Mouse (Mus musculus) mature B cell (primary cell): Measurements from ENCODE around the gene Nub1.

Experiments
- in situ Hi-C: fragments of 300-500 bp; cut with MboI; formaldehyde crosslinking; loops from 2 replicates; pipeline ENCODE4 v1.14.3; 2019

Nub1 gene

GRCm38 (mm10) chr5:24696704-24697103 lies 11.4 kb downstream of the Nub1 start:
- in situ Hi-C loops, result no loop called here

GRCm38 (mm10) chr5:24701271-24701670 lies 15.9 kb downstream of the Nub1 start:
- in situ Hi-C loops, result no loop called here

DNA sequence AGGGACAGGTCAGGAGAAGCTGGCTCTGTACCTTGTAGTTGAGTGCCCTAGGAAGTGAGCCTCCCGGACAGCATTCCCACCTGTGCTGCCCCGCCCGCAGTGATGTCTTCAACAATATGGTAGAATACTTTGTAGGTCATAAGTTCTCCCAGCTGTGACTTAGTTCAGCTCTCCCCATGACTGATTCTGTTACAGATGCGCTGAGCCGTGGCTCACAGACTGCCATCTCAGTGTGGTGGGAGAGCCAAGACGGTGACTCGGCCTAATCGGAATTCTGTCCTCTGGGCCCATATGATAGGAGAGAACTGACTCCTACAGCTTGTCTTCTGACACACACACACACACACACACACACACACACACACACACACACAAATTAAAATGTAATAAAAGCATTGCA lies 19.3 kb downstream of the Nub1 start:
- in situ Hi-C loops, result no loop called here

GRCm38 (mm10) chr5:24709962-24710361 lies 24.6 kb downstream of the Nub1 start:
- in situ Hi-C loops, result no loop called here

DNA sequence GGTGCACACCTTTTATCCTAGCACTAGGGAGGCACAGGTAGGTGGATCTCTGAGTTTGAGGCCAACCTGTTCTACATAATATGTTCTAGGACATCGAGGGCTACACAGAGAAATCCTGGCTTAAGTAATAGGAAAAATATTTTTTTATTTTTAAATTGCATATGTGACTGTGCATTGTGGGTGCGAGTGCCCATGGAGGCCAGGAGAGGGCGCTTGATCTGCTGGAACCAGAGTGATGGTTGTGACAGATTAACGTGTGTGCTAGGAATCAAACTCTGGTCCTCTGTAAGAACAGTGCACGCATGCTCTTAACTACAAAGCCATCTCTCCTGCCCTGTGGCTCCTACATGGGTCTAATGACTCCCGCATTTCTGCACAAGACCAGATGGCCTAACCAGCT lies 26.3 kb downstream of the Nub1 start:
- in situ Hi-C loops, result no loop called here

GRCm38 (mm10) chr5:24713199-24713598 lies 27.9 kb downstream of the Nub1 start:
- in situ Hi-C loops, result no loop called here

DNA sequence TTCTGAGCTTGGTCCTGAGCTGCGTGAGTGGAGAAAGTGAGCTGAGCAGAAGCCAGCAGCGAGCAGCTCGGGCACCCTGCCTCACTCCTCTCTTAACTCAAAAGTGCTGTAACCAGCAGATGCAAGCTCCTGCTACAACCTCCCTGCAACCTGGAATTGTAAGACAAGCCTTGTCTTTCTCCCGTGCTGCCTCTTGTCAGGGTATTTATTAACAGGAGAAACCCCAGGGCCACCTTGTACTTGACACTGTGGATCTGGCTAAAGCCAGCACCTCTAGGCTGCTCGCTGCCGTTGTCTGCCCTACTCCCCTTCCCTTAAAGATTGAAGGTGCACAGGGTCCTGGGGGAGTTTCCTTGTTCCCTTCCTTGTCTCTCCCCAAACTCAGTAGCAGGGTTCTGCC lies 28.7 kb downstream of the Nub1 start:
- in situ Hi-C loops, result no loop called here

DNA sequence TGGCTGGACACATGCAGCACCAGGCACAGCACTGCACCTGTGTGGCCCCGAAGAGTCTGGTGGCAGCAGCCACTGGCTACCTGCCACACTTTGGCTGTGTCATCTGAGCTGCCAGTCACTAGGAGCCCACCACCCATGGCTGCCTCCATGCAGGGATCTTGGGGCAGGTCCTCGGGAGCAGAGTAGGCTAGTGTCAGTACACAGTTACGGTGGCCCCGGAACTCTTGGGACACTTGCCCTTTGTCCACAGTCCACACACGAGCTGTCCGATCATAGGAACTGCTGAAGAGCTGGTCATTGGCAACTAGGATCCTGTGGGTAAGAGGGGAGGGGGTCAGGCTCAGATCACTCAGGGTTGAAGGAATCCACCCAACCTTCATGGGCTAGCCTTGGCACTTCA lies 32.7 kb downstream of the Nub1 start:
- in situ Hi-C loops, result no loop called here

DNA sequence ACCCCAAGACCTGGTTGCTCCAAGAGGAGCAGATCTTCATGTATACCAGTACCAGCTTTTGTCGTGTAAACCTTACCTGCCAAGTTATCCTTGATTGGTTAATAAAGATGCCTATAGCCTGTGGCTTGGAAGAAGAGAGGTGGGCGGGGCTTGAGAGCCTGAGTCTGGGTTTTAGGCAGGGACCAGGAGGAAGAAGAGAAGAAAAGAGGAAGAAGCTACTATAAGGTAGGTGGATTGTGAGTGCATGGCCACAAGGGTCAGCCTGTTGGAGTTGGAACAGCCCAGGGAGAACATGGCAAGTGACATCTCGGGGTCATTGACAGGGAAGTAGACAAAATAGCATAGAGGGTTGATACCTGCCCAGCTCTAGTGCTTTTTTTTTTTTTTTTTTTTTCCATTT lies 34.5 kb downstream of the Nub1 start:
- in situ Hi-C loops, result no loop called here

DNA sequence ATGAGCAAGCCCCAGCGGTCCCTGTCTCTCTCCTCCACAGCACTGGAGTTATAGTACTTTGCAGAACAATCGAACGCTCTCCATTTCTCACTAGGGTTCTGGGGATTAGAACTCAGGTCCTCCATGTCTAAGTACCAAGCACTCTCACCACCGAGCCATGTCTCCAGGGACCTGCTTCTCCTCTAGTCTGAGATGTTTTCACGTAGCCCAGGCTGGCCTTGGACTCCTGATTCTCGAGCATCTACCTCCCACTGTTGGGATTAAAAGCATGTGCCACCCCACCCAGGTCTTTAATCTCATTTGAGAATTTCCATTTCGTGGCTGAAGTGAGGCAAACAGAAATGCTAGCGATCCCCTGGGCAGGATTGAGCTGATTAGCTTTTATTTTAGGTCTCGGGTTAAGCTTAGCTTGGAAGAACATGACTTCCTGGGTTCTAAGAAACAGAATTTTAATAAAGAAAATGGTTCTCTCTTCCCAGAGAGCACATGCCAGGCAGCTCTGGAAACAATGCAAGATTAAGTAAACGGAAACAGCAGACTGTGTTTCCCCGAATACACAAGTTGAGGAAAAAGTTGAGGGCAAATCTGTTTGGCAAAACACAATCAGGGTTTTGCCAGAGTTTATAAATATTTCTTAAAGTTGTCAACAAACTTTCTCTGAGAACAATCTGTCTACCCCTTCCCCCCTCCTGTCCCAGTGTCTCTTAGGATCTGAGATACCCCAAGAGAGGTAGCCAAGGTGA lies 38.4 kb downstream of the Nub1 start:
- in situ Hi-C loops, result no loop called here

GRCm38 (mm10) chr5:24724270-24724634 lies 38.9 kb downstream of the Nub1 start:
- in situ Hi-C loops, result no loop called here

DNA sequence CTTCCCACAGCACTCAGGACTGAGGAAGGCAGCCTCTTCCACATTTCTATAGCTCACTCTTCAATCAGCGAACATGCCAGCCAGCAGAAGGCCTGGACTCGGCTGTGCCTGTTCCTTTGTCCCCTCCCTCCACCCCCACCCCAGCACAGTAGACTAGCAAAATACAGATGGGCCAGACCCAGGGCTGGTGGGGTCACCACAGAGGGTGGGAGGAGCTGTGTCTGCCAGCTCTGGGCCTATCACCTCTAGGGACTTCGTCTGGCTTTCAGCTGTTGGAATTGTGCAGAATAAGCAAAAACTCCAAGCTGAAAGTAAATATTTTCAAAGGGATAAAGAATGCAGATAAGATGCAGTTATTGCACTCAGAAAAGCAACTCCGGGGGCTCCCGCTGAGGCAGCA lies 39.5 kb downstream of the Nub1 start:
- in situ Hi-C loops, result no loop called here

GRCm38 (mm10) chr5:24725897-24726296 lies 40.6 kb downstream of the Nub1 start:
- in situ Hi-C loops, result no loop called here

DNA sequence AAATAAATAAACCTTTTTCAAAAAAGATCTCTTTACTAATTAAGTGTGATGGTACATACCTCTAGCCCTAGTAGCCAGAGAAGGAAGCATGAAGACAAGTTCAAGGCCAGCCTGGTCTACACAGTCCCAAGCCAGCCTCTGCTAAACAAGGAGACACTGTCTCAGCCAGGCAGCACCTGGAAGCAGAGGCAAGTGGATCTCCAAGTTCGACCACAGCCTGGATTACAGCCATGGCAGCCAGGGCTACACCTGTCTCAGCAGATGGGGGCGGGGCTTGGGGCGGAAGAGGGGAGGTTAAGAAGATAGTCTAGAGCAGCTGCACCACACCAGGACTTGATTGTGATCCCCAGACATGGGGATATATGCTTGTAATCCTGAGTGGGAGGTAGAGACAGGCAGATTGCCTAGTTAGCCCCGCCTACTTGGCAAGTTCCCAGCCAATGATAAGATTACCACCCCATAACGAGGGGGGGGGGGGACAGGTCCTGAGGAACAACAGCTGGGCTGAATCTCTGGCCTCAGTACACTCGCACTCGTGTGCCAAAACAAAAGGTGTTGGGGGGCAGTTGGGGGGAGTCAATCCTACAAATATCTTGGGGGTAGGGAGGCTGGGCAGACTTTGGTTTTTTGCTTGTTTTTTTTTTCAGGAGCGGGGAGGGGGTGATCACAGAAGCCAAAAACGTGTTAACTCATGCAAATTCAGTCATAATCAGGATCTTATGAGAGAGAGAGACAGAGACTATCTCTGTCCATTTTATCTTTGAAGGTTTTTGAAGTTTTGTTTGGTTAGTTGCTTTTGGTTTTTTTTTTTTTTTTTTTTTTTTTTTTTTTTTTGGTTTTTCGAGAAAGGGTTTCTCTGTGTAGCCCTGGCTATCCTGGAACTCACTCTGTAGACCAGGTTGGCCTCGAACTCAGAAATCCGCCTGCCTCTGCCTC lies 41.8 kb downstream of the Nub1 start:
- in situ Hi-C loops, result no loop called here

DNA sequence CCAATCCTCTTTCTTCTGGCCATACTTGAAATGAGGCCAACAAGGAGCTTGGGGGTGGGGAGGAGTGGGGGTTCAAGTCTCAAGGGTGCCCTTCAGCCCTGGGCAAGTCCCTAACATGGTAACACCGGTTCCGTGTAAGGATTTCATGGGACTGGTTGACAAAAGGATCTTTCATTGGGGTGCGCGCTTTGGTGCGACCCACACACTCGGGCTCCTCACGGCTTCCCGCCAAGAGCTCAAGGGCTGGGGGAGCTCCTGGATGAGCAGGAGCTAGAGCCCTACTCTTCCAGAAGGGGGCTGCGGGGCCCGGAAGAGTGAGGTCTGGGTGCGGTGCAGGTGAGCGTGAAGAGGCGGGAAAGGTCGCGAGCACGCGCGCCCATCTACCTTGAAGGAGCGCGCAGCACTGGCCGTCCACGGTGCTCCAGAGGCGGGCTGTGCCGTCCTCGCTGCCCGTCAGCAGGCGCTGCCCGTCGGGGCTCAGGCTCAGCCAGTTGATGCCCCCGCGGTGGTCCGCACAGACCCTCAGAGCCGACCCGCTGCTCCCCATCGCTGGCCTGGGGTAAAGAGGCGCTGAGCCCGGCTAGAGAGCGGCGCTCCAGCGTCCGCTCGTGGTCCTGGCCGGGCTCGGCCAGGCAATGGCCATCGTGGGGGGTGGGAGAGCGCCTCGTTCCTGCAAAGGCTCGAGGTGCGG lies 44.6 kb downstream of the Nub1 start:
- in situ Hi-C loops, result no loop called here

GRCm38 (mm10) chr5:24730488-24730871 lies 45.1 kb downstream of the Nub1 start, which contains the start of gene Wdr86:
Gene Wdr86, minus strand, starts transcription at chr5:24730727.
- in situ Hi-C loops, result no loop called here

DNA sequence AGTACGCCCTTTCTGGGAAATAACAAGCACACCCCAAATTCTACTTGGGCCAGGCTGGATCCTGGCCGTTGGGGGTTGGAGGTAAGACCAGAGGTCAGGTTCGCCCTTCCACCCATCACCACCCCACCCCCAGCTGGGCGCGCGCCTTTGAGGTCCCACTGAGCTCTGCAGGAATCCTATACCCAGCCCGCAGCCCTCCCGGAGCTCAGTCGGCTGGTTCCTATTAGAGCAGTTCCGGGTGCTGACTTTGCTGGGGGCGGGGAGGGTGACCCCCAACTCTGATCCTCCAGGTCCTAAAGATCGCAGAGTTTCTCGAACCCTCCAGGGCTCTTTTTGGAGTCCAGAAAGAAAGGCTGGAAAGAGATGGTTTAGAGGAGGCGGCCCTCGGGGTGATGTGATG lies 45.7 kb downstream of the Nub1 start:
- in situ Hi-C loops, result no loop called here

DNA sequence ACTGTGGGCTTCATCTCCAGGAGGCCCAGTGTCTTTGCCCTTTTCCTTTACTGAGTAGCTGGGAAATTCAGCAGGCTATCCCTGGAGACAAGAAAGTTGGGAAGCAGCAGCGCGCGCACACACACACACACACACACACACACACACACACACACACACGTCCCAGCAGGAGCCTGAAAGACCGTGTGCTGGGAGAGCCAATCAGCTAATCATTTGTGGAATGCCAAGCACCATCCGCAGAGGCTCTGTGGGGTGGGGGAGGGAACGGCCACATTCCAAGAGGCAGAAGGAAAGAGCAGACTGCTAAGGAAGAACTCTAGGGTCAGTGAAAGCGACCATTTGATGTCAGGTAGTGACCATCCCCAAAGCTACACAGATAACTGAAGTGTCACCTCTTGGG lies 47.8 kb downstream of the Nub1 start:
- in situ Hi-C loops, result no loop called here

DNA sequence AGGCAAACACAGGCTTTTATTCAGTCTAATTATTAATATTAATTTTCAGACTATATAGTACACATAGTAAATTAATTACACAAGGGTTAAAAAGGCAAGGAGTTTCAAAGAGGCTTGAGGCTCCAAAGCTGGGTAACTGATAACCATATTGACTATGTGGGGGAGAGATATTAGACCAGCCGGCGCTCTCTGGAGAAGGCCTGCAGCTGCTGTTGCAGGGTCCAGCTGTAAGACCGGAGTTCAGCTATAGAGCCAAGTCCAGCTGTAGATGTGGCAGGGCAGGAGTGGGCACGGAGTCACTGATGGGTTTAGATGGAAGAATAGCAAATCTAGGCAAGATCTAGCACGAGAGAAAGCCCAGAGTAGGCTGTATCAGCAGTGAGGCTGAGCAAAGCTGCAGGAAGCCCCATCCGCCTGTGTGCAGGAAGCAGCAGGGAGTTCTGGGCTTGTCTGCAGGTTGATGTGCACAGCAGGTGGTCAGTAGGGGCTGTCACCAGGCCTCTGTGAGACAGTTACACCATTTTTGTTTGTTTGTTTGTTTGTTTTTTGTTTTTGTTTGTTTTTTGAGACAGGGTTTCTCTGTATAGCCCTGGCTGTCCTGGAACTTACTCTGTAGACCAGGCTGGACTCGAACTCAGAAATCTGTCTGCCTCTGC lies 48.6 kb downstream of the Nub1 start:
- in situ Hi-C loops, result no loop called here

- in situ Hi-C loops, result no loop called here
Measured at GRCm38 (mm10) chr5:24737595-24737994, 52.3 kb downstream of the Nub1 start.

GRCm38 (mm10) chr5:24738517-24738916 lies 53.2 kb downstream of the Nub1 start:
- in situ Hi-C loops, result no loop called here

GRCm38 (mm10) chr5:24739141-24739753 lies 53.9 kb downstream of the Nub1 start:
- in situ Hi-C loops, result no loop called here
